Mouse (Mus musculus): ENCODE measurements around the gene Bco2. TPM values are rescaled to one million over a fixed set of nuclear protein-coding genes. Genes with fewer than 3 reads are reported as not detected.

Gene Bco2
- polyA plus RNA-seq, 1 experiment from 2014 or later, result 0.63 TPM

DNA sequence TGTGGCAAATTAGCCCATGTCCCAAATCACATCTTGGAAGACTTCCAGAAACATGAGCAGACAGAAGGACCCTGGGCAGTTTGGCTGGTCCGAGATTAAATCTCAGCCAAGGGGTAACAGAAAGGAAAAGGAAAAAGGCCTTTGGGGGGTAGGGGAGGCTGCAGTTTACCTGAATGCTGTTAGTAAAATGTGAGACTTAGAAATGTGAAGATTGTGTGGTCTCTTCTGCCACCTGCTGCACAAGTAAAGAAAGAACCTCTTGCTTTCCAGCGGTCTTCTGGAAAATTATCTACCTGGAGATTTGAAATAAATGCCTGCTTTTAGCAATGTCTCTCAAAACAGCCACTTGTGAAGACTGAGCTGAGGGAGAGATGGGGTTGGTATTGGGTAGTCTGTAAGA lies 24.1 kb downstream of the Bco2 start:
- WGBS, result 28% methylated on average over 2 of the region's 2 CpGs
- H3K4me2 ChIP-seq (ENCODE audit: low read depth, low read length, severe bottlenecking), result no peak overlapping the region
- H3K27me3 ChIP-seq (ENCODE audit: control insufficient read depth, insufficient read depth, low read length), result no peaks in the 10 kb centered on the region
- no peak overlapping the region for H3K9ac ChIP-seq (ENCODE audit: low read length)
- H3K9me3 ChIP-seq (ENCODE audit: control insufficient read depth, low read length), result no peaks in the 10 kb centered on the region
- no peak for ATAC-seq (replicated peaks; ENCODE audit: low FRiP score)
- no peaks in the 10 kb centered on the region for H3K36me3 ChIP-seq (ENCODE audit: control insufficient read depth, insufficient read depth, low read length)
- H3K4me3 ChIP-seq (ENCODE audit: low read depth, low read length), result no peak overlapping the region
- DNase-seq (ENCODE audit: low spot score), result no peak
- no peak overlapping the region for H3K27ac ChIP-seq (ENCODE audit: low read depth, low read length)
- H3K4me1 ChIP-seq (replicated peaks; ENCODE audit: control insufficient read depth, insufficient read depth, low read length), result no peaks in the 10 kb centered on the region

DNA sequence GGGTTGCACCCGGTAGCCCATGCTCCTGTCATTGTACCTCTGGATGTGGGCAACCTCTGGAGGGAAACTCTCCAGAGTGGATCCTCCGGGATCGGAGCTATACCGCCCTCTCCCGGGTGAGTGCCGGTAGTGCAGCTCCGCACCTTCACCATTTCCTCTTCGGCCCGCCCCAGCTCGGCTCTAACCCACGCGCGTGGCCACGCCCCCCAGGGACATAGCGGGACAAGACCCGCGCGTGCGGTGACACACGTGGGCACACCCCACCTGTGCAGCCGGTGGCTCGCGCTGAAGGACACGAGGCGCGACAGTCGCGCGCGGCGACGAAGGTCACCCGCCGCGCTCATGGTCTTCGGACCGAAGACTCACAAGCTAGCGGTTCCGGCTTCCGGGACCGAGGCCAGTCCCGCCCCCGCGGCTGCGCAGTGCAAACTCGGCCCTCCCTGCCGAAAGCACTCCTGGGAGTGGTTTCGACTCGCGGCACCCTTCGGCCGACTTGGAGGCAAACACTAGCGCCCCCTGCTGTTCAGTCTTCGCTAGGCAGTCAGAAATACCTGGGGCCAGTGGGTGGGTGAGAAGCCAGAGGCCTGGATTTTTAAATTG lies 26.6 kb downstream of the Bco2 start, which contains the start of gene Pts:
TSS of gene Pts (minus strand) at position 432 of the 600 bp plus-strand sequence.
- under 1% methylated on average over 52 of the region's 54 CpGs for WGBS

DNA sequence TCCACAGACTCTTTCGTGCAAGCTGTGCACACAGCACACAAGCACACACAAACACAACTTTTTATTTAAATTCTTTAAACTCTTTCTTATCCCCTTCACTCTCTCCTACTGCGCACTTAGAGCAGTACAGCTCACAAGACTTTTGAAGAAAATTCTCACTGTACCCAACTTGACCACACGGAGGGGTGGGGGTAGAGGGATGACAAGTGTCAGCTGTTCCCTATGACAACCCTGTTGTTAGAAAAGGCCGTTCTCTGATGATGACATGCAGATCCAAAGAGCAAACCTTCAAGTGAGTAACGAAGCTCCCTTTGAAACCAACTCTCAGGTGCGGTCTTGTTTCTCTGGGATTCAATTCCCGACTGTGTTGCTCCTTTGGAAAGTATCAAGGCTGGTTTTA lies 27.1 kb downstream of the Bco2 start:
- Histone ChIP-seq H3K9ac (ENCODE audit: low read length) (peak overlapping the region; percentile 70), H3K4me1 (replicated peaks; ENCODE audit: control insufficient read depth, insufficient read depth, low read length) (no peaks in the 10 kb centered on the region), H3K27me3 (ENCODE audit: control insufficient read depth, insufficient read depth, low read length) (no peaks in the 10 kb centered on the region), H3K9me3 (ENCODE audit: control insufficient read depth, low read length) (no peaks in the 10 kb centered on the region), H3K27ac (ENCODE audit: low read depth, low read length) (no peak overlapping the region), H3K4me3 (ENCODE audit: low read depth, low read length) (peak overlapping the region; percentile 79), H3K36me3 (ENCODE audit: control insufficient read depth, insufficient read depth, low read length) (no peaks in the 10 kb centered on the region), H3K4me2 (ENCODE audit: low read depth, low read length, severe bottlenecking) (peak overlapping the region; percentile 47)
- DNase-seq (ENCODE audit: low spot score) (no peak), ATAC-seq (replicated peaks; ENCODE audit: low FRiP score) (peak; percentile 18; the same call in 1 of the 2 replicates)
- 50% methylated on average over 7 of the region's 7 CpGs for WGBS

More for the DNA sequence above, 26.6 kb downstream of the Bco2 start, which contains the start of gene Pts:
- Histone ChIP-seq H3K4me1 (replicated peaks; ENCODE audit: control insufficient read depth, insufficient read depth, low read length) (no peaks in the 10 kb centered on the region), H3K36me3 (ENCODE audit: control insufficient read depth, insufficient read depth, low read length) (no peaks in the 10 kb centered on the region), H3K9ac (ENCODE audit: low read length) (peak within 1 kb of the TSS; percentile 70), H3K27ac (ENCODE audit: low read depth, low read length) (no peak within 1 kb of the TSS), H3K27me3 (ENCODE audit: control insufficient read depth, insufficient read depth, low read length) (no peaks in the 10 kb centered on the region), H3K4me3 (ENCODE audit: low read depth, low read length) (peak within 1 kb of the TSS; percentile 79), H3K4me2 (ENCODE audit: low read depth, low read length, severe bottlenecking) (peak within 1 kb of the TSS; percentile 47), H3K9me3 (ENCODE audit: control insufficient read depth, low read length) (no peaks in the 10 kb centered on the region)
- peak; percentile 98 for ATAC-seq (replicated peaks; ENCODE audit: low FRiP score)
- peak; percentile 99 for DNase-seq (ENCODE audit: low spot score)

DNA sequence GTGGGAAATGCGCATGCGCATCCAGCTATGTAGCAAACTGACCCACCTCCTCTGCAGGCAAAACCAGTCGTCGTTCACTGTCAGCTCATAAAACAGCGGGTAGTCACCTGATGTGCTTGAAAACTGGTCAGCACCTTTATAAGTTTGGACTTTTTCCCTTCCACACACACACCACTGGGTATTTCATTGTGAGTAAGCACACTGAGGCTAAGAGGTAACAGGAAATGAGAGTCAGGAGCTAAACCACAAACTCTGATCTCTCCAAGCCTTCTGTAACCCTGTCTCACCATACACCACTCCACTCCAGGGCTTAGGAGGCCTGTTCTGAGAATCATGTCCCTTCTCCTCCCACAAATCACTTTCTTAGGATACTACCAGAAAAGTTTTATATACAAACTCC lies 29.4 kb downstream of the Bco2 start:
- H3K36me3 ChIP-seq (ENCODE audit: control insufficient read depth, insufficient read depth, low read length), result no peaks in the 10 kb centered on the region
- no peaks in the 10 kb centered on the region for H3K4me1 ChIP-seq (replicated peaks; ENCODE audit: control insufficient read depth, insufficient read depth, low read length)
- H3K4me2 ChIP-seq (ENCODE audit: low read depth, low read length, severe bottlenecking), result no peak overlapping the region
- 86% methylated on average over 5 of the region's 5 CpGs for WGBS
- H3K27me3 ChIP-seq (ENCODE audit: control insufficient read depth, insufficient read depth, low read length), result no peaks in the 10 kb centered on the region
- H3K9me3 ChIP-seq (ENCODE audit: control insufficient read depth, low read length), result no peaks in the 10 kb centered on the region
- no peak overlapping the region for H3K4me3 ChIP-seq (ENCODE audit: low read depth, low read length)
- no peak for DNase-seq (ENCODE audit: low spot score)
- ATAC-seq (replicated peaks; ENCODE audit: low FRiP score), result no peak
- H3K27ac ChIP-seq (ENCODE audit: low read depth, low read length), result no peak overlapping the region
- H3K9ac ChIP-seq (ENCODE audit: low read length), result no peak overlapping the region

GRCm38 (mm10) chr9:50524936-50525335 lies 30.0 kb downstream of the Bco2 start:
- DNase-seq (ENCODE audit: low spot score) (no peak), ATAC-seq (replicated peaks; ENCODE audit: low FRiP score) (no peak)
- no peak overlapping the region for H3K4me3 ChIP-seq (ENCODE audit: low read depth, low read length)
- no peaks in the 10 kb centered on the region for H3K36me3 ChIP-seq (ENCODE audit: control insufficient read depth, insufficient read depth, low read length)
- no peak overlapping the region for H3K27ac ChIP-seq (ENCODE audit: low read depth, low read length)
- WGBS, result 92% methylated on average over 5 of the region's 5 CpGs
- H3K27me3 ChIP-seq (ENCODE audit: control insufficient read depth, insufficient read depth, low read length), result no peaks in the 10 kb centered on the region
- no peaks in the 10 kb centered on the region for H3K4me1 ChIP-seq (replicated peaks; ENCODE audit: control insufficient read depth, insufficient read depth, low read length)
- H3K9ac ChIP-seq (ENCODE audit: low read length), result no peak overlapping the region
- H3K4me2 ChIP-seq (ENCODE audit: low read depth, low read length, severe bottlenecking), result no peak overlapping the region
- no peaks in the 10 kb centered on the region for H3K9me3 ChIP-seq (ENCODE audit: control insufficient read depth, low read length)

DNA sequence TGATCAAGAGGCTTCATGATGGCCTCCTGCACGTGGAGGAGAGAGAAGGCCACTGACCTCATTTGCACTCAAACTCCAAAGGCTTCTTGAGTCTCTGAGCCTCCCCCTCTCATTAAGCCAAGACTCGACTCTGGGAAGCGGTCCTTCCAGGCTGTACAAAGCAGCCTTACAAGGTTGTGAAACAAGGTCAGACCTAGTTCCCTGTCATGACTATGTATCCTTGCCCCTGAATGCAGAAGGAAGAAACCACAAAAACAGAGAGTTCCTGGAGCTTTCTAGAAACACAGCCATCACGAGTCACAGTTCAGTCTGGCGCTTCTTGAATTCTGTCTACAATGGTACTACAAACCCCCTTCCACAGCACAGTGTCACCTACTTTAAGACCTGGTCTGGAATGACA lies 32.4 kb downstream of the Bco2 start:
- H3K36me3 ChIP-seq (ENCODE audit: control insufficient read depth, insufficient read depth, low read length), result no peaks in the 10 kb centered on the region
- no peak for DNase-seq (ENCODE audit: low spot score)
- H3K27ac ChIP-seq (ENCODE audit: low read depth, low read length), result no peak overlapping the region
- no peak overlapping the region for H3K4me3 ChIP-seq (ENCODE audit: low read depth, low read length)
- H3K27me3 ChIP-seq (ENCODE audit: control insufficient read depth, insufficient read depth, low read length), result no peaks in the 10 kb centered on the region
- H3K4me1 ChIP-seq (replicated peaks; ENCODE audit: control insufficient read depth, insufficient read depth, low read length), result no peaks in the 10 kb centered on the region
- no peaks in the 10 kb centered on the region for H3K9me3 ChIP-seq (ENCODE audit: control insufficient read depth, low read length)
- 83% methylated on average over 5 of the region's 5 CpGs for WGBS
- H3K4me2 ChIP-seq (ENCODE audit: low read depth, low read length, severe bottlenecking), result no peak overlapping the region
- H3K9ac ChIP-seq (ENCODE audit: low read length), result no peak overlapping the region
- no peak for ATAC-seq (replicated peaks; ENCODE audit: low FRiP score)

DNA sequence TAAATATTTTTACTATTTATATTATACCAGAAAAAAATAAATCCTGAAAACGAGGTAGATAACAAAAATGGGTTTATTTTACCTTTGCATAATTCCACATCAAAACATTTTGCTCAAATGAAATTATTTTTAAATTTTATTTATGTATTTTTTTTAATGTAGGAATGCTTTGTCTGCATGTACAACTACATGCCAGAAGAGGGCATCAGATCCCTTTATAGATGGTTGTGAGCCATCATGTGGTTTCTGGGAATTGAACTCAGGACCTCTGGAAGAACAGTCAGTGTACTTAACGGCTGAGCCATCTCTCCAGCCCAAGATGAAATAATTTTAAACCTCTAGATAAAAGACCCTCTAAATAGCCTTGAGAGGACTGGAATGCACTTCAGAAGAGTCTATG lies 33.4 kb downstream of the Bco2 start:
- H3K4me3 ChIP-seq (ENCODE audit: low read depth, low read length), result no peak overlapping the region
- no peak overlapping the region for H3K27ac ChIP-seq (ENCODE audit: low read depth, low read length)
- H3K4me2 ChIP-seq (ENCODE audit: low read depth, low read length, severe bottlenecking), result no peak overlapping the region
- H3K4me1 ChIP-seq (replicated peaks; ENCODE audit: control insufficient read depth, insufficient read depth, low read length), result no peaks in the 10 kb centered on the region
- WGBS, result 66% methylated on average over 2 of the region's 2 CpGs
- ATAC-seq (replicated peaks; ENCODE audit: low FRiP score) (no peak), DNase-seq (ENCODE audit: low spot score) (no peak)
- H3K27me3 ChIP-seq (ENCODE audit: control insufficient read depth, insufficient read depth, low read length), result no peaks in the 10 kb centered on the region
- H3K9ac ChIP-seq (ENCODE audit: low read length), result no peak overlapping the region
- no peaks in the 10 kb centered on the region for H3K36me3 ChIP-seq (ENCODE audit: control insufficient read depth, insufficient read depth, low read length)
- H3K9me3 ChIP-seq (ENCODE audit: control insufficient read depth, low read length), result no peaks in the 10 kb centered on the region

- H3K4me1 ChIP-seq (replicated peaks; ENCODE audit: control insufficient read depth, insufficient read depth, low read length), result no peaks in the 10 kb centered on the region
- H3K27me3 ChIP-seq (ENCODE audit: control insufficient read depth, insufficient read depth, low read length), result no peaks in the 10 kb centered on the region
- H3K27ac ChIP-seq (ENCODE audit: low read depth, low read length), result no peak overlapping the region
- H3K36me3 ChIP-seq (ENCODE audit: control insufficient read depth, insufficient read depth, low read length), result no peaks in the 10 kb centered on the region
- WGBS, result 91% methylated on average over 6 of the region's 6 CpGs
- no peak for DNase-seq (ENCODE audit: low spot score)
- no peak overlapping the region for H3K4me2 ChIP-seq (ENCODE audit: low read depth, low read length, severe bottlenecking)
- no peak overlapping the region for H3K9ac ChIP-seq (ENCODE audit: low read length)
- H3K4me3 ChIP-seq (ENCODE audit: low read depth, low read length), result no peak overlapping the region
- no peak for ATAC-seq (replicated peaks; ENCODE audit: low FRiP score)
- H3K9me3 ChIP-seq (ENCODE audit: control insufficient read depth, low read length), result no peaks in the 10 kb centered on the region
These were observed 34.2 kb downstream of the Bco2 start for GRCm38 (mm10) chr9:50520748-50521147.

DNA sequence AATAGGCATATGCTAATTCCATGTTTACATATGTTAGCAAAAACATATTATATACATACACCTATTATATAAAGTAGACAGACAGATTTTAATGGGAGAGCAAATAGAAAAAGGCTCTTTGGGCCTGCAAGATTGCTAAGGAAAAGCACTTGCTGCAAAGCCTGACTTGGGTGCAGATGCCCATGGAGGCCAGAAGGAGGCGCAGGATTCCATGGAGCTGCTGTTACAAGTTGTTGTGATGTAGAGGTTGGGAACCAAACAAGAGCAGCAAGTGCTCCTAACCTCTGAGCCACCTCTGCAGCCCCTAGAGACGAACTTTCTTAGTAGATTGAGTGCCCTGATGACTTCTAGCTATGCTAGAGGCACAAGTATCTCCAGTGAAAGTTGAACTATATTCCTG lies 36.2 kb downstream of the Bco2 start:
- Histone ChIP-seq H3K27me3 (ENCODE audit: control insufficient read depth, insufficient read depth, low read length) (no peaks in the 10 kb centered on the region), H3K36me3 (ENCODE audit: control insufficient read depth, insufficient read depth, low read length) (no peaks in the 10 kb centered on the region), H3K27ac (ENCODE audit: low read depth, low read length) (no peak overlapping the region), H3K4me2 (ENCODE audit: low read depth, low read length, severe bottlenecking) (no peak overlapping the region), H3K9ac (ENCODE audit: low read length) (no peak overlapping the region), H3K4me3 (ENCODE audit: low read depth, low read length) (no peak overlapping the region), H3K9me3 (ENCODE audit: control insufficient read depth, low read length) (no peaks in the 10 kb centered on the region), H3K4me1 (replicated peaks; ENCODE audit: control insufficient read depth, insufficient read depth, low read length) (no peaks in the 10 kb centered on the region)
- peak; percentile 67 for DNase-seq (ENCODE audit: low spot score)
- no peak for ATAC-seq (replicated peaks; ENCODE audit: low FRiP score)
- 13% methylated on average over 2 of the region's 2 CpGs for WGBS
